Mouse (Mus musculus): ENCODE results near the gene Kdm4a. TPM values are rescaled to one million over a fixed set of nuclear protein-coding genes. Genes with fewer than 3 reads are reported as not detected.

The Kdm4a gene
- total RNA-seq, 2 experiments from 2014 or later = 26.9 to 29.2 TPM

- intact Hi-C loops (cut with DNase I) = no loop called here
- no peak for DNase-seq
Observed at GRCm38 (mm10) chr4:118123030-118123704, 56.7 kb downstream of the Kdm4a start.

- intact Hi-C loops (cut with DNase I) = no loop called here
- DNase-seq = no peak
Observed at GRCm38 (mm10) chr4:118122078-118122477, 57.8 kb downstream of the Kdm4a start.

GRCm38 (mm10) chr4:118117565-118117964 is 62.3 kb downstream of the Kdm4a start:
- intact Hi-C loops (cut with DNase I) = no loop called here

GRCm38 (mm10) chr4:118116098-118116497 is 63.7 kb downstream of the Kdm4a start:
- intact Hi-C loops (cut with DNase I) = no loop called here
- DNase-seq = no peak

More at GRCm38 (mm10) chr4:118117565-118117964, 62.3 kb downstream of the Kdm4a start:
- no peak for DNase-seq

- intact Hi-C loops (cut with DNase I) = no loop called here
- no peak for DNase-seq
Observed at GRCm38 (mm10) chr4:118115132-118115531, 64.7 kb downstream of the Kdm4a start.

GRCm38 (mm10) chr4:118112601-118113000 is 67.2 kb downstream of the Kdm4a start:
- intact Hi-C loops (cut with DNase I) = no loop called here
- no peak for DNase-seq

- intact Hi-C loops (cut with DNase I) = no loop called here
Observed at GRCm38 (mm10) chr4:118109649-118110048, 70.2 kb downstream of the Kdm4a start.

GRCm38 (mm10) chr4:118108779-118109178 is 71.1 kb downstream of the Kdm4a start:
- DNase-seq = peak; percentile 19 to 28
- intact Hi-C loops (cut with DNase I) = no loop called here

More at GRCm38 (mm10) chr4:118109649-118110048, 70.2 kb downstream of the Kdm4a start:
- no peak for DNase-seq

GRCm38 (mm10) chr4:118105256-118106053 is 74.4 kb downstream of the Kdm4a start:
- intact Hi-C loops (cut with DNase I) = no loop called here
- DNase-seq = no peak

- intact Hi-C loops (cut with DNase I) = no loop called here
Observed at GRCm38 (mm10) chr4:118103280-118103830, 76.5 kb downstream of the Kdm4a start.

GRCm38 (mm10) chr4:118101497-118101896 is 78.3 kb downstream of the Kdm4a start:
- intact Hi-C loops (cut with DNase I) = no loop called here

More at GRCm38 (mm10) chr4:118103280-118103830, 76.5 kb downstream of the Kdm4a start:
- DNase-seq = no peak

GRCm38 (mm10) chr4:118099637-118100364 is 80.0 kb downstream of the Kdm4a start:
- intact Hi-C loops (cut with DNase I) = loop anchor here (5.0 kb wide), 1 partner anchor 118 kb away; no protein-coding TSS in a partner anchor

More at GRCm38 (mm10) chr4:118101497-118101896, 78.3 kb downstream of the Kdm4a start:
- DNase-seq = no peak

GRCm38 (mm10) chr4:118098571-118098970 is 81.3 kb downstream of the Kdm4a start:
- intact Hi-C loops (cut with DNase I) = loop anchor here (5.0 kb wide), 1 partner anchor 119 kb away; no protein-coding TSS in a partner anchor
- DNase-seq = no peak

More at GRCm38 (mm10) chr4:118099637-118100364, 80.0 kb downstream of the Kdm4a start:
- DNase-seq = no peak

- intact Hi-C loops (cut with DNase I) = loop anchor here (5.0 kb wide), 1 partner anchor 121 kb away; no protein-coding TSS in a partner anchor
- no peak for DNase-seq
Observed at GRCm38 (mm10) chr4:118096069-118096468, 83.8 kb downstream of the Kdm4a start.

GRCm38 (mm10) chr4:118092784-118093457 is 86.9 kb downstream of the Kdm4a start:
- DNase-seq = no peak
- intact Hi-C loops (cut with DNase I) = no loop called here

- no peak for DNase-seq
- intact Hi-C loops (cut with DNase I) = loop anchor here (1.0 kb wide), 1 partner anchor 203 kb away; no protein-coding TSS in a partner anchor
Observed at GRCm38 (mm10) chr4:118090449-118090848, 89.4 kb downstream of the Kdm4a start.

- intact Hi-C loops (cut with DNase I) = loop anchor here (1.0 to 10.0 kb wide), 2 partner anchors 203 to 385 kb away; no protein-coding TSS in a partner anchor
- peak; percentile 31 to 46 for DNase-seq
Observed at GRCm38 (mm10) chr4:118089939-118090338, 89.9 kb downstream of the Kdm4a start.

- DNase-seq = no peak
- intact Hi-C loops (cut with DNase I) = loop anchor here (10.0 kb wide), 1 partner anchor 384 kb away; no protein-coding TSS in a partner anchor
Observed at GRCm38 (mm10) chr4:118088771-118089170, 91.1 kb downstream of the Kdm4a start.
